Mouse (Mus musculus) heart, embryonic 15.5 days (tissue): ENCODE measurements around the gene N4bp1. TPM values are rescaled to one million over a fixed set of nuclear protein-coding genes. Genes with fewer than 3 reads are reported as not detected.

Source experiments
- ATAC-seq: fragments of 200-750 bp; cut with Nextera tagmentation; replicated peaks from 2 replicates; pipeline ENCODE4 v1.8.0; 2017; ENCODE audit warnings: low read depth, moderate TSS enrichment; ENCODE audit not compliant: insufficient number of reproducible peaks, insufficient read depth, low FRiP score
- H3K27ac ChIP-seq: fragments of 300-500 bp; sonication (generic); 2 replicates; pipeline ENCODE4 v1.5.1; 2015; ENCODE audit warnings: mild to moderate bottlenecking, inconsistent platforms
- H3K27me3 ChIP-seq: fragments of 300-500 bp; sonication (generic); 2 replicates; pipeline ENCODE4 v1.6.1; 2015; ENCODE audit warnings: inconsistent platforms
- H3K36me3 ChIP-seq: fragments of 300-500 bp; sonication (generic); 2 replicates; pipeline ENCODE4 v1.6.1; 2015; ENCODE audit warnings: mild to moderate bottlenecking, inconsistent platforms
- H3K4me1 ChIP-seq: fragments of 300-500 bp; sonication (generic); replicated peaks from 2 replicates; pipeline ENCODE4 v1.6.1; 2015; ENCODE audit warnings: inconsistent platforms
- H3K4me2 ChIP-seq: fragments of 300-500 bp; sonication (generic); 2 replicates; pipeline ENCODE4 v1.6.1; 2015; ENCODE audit warnings: inconsistent platforms, mild to moderate bottlenecking, moderate library complexity
- H3K4me3 ChIP-seq: fragments of 300-500 bp; sonication (generic); 2 replicates; pipeline ENCODE4 v1.5.1; 2015; ENCODE audit warnings: mild to moderate bottlenecking, inconsistent platforms
- H3K9ac ChIP-seq: fragments of 300-500 bp; sonication (generic); 2 replicates; pipeline ENCODE4 v1.6.1; 2015; ENCODE audit warnings: mild to moderate bottlenecking, inconsistent platforms
- H3K9me3 ChIP-seq: fragments of 300-500 bp; sonication (generic); replicated peaks from 2 replicates; pipeline ENCODE4 v1.6.1; 2016; ENCODE audit warnings: inconsistent platforms
- WGBS: fragments of 180-500 bp; shearing (Covaris S2); methylation state at CpG from one replicate; pipeline ENCODE4 v1.1.7; 2015; ENCODE audit warnings: mixed read lengths; 5-methylcytosine and 5-hydroxymethylcytosine counted together
- polyA plus RNA-seq: library from polyadenylated mRNA; unstranded; fragments of >200 nt; fragmentation: Nextera tagmentation; extraction: Ambion mirVana; gene quantifications from 2 replicates; pipeline ENCODE4 v1.2.1, GENCODE M21; 2015

Gene N4bp1
- polyA plus RNA-seq, result 5.5 and 6.7 TPM in 2 replicates

- Histone ChIP-seq H3K36me3 (no peaks in the 10 kb centered on the region), H3K4me3 (peak within 1 kb of the TSS; percentile 83), H3K4me2 (peak within 1 kb of the TSS; percentile 84), H3K9me3 (no peaks in the 10 kb centered on the region), H3K4me1 (peaks cover 34% of the 10 kb centered on the region), H3K27me3 (no peaks in the 10 kb centered on the region), H3K27ac (peak within 1 kb of the TSS; percentile 95), H3K9ac (peak within 1 kb of the TSS; percentile 96)
- ATAC-seq, result peak; percentile 87
- WGBS, result under 1% methylated on average over 101 of the region's 119 CpGs
Measured at GRCm38 (mm10) chr8:86884489-86885463, at the start of gene N4bp1. TSS of gene N4bp1 (minus strand) at chr8:86885258.

GRCm38 (mm10) chr8:86934841-86935240 is 49.8 kb upstream of the N4bp1 start:
- no peak overlapping the region for H3K9ac ChIP-seq
- no peak overlapping the region for H3K27ac ChIP-seq
- no peaks in the 10 kb centered on the region for H3K9me3 ChIP-seq
- WGBS, result 62% methylated on average over 5 of the region's 5 CpGs
- no peak overlapping the region for H3K4me3 ChIP-seq
- H3K27me3 ChIP-seq, result no peaks in the 10 kb centered on the region
- ATAC-seq, result no peak
- H3K4me1 ChIP-seq, result no peaks in the 10 kb centered on the region
- H3K36me3 ChIP-seq, result no peaks in the 10 kb centered on the region
- no peak overlapping the region for H3K4me2 ChIP-seq

- WGBS, result 65% methylated on average over 13 of the region's 13 CpGs
- ATAC-seq, result no peak
Measured at GRCm38 (mm10) chr8:86934393-86934792, 49.3 kb upstream of the N4bp1 start.

GRCm38 (mm10) chr8:86933898-86934297 is 48.8 kb upstream of the N4bp1 start:
- ATAC-seq, result no peak
- Histone ChIP-seq H3K4me1 (no peaks in the 10 kb centered on the region), H3K4me2 (no peak overlapping the region), H3K36me3 (no peaks in the 10 kb centered on the region), H3K27ac (no peak overlapping the region), H3K9ac (no peak overlapping the region), H3K9me3 (no peaks in the 10 kb centered on the region), H3K4me3 (no peak overlapping the region), H3K27me3 (no peaks in the 10 kb centered on the region)
- WGBS, result 22% methylated on average over 9 of the region's 9 CpGs

More at GRCm38 (mm10) chr8:86934393-86934792, 49.3 kb upstream of the N4bp1 start:
- H3K4me3 ChIP-seq, result no peak overlapping the region
- no peaks in the 10 kb centered on the region for H3K4me1 ChIP-seq
- H3K4me2 ChIP-seq, result no peak overlapping the region
- no peak overlapping the region for H3K9ac ChIP-seq
- H3K27me3 ChIP-seq, result no peaks in the 10 kb centered on the region
- no peaks in the 10 kb centered on the region for H3K36me3 ChIP-seq
- no peak overlapping the region for H3K27ac ChIP-seq
- H3K9me3 ChIP-seq, result no peaks in the 10 kb centered on the region

- ATAC-seq, result no peak
- H3K4me3 ChIP-seq, result no peak overlapping the region
- H3K36me3 ChIP-seq, result no peaks in the 10 kb centered on the region
- H3K27me3 ChIP-seq, result no peaks in the 10 kb centered on the region
- H3K9me3 ChIP-seq, result no peaks in the 10 kb centered on the region
- no peak overlapping the region for H3K27ac ChIP-seq
- no peak overlapping the region for H3K4me2 ChIP-seq
- 66% methylated on average over 8 of the region's 8 CpGs for WGBS
- H3K9ac ChIP-seq, result no peak overlapping the region
- peaks cover 3% of the 10 kb centered on the region; the same call in 1 of the 2 replicates for H3K4me1 ChIP-seq
Measured at GRCm38 (mm10) chr8:86926237-86926636, 41.2 kb upstream of the N4bp1 start.

- Histone ChIP-seq H3K27me3 (no peaks in the 10 kb centered on the region), H3K4me3 (no peak overlapping the region), H3K4me1 (peaks cover 5% of the 10 kb centered on the region; the same call in 1 of the 2 replicates), H3K9ac (no peak overlapping the region), H3K9me3 (no peaks in the 10 kb centered on the region), H3K4me2 (no peak overlapping the region), H3K27ac (no peak overlapping the region), H3K36me3 (no peaks in the 10 kb centered on the region)
- 46% methylated on average over 5 of the region's 5 CpGs for WGBS
- no peak for ATAC-seq
Measured at GRCm38 (mm10) chr8:86923219-86923835, 38.3 kb upstream of the N4bp1 start.

GRCm38 (mm10) chr8:86922673-86923072 is 37.6 kb upstream of the N4bp1 start:
- no peak overlapping the region for H3K9ac ChIP-seq
- 77% methylated on average over 1 of the region's 1 CpGs for WGBS
- no peak for ATAC-seq
- no peak overlapping the region for H3K4me2 ChIP-seq
- peaks cover 5% of the 10 kb centered on the region; the same call in 1 of the 2 replicates for H3K4me1 ChIP-seq
- H3K27ac ChIP-seq, result no peak overlapping the region
- H3K27me3 ChIP-seq, result no peaks in the 10 kb centered on the region
- no peak overlapping the region for H3K4me3 ChIP-seq
- H3K36me3 ChIP-seq, result no peaks in the 10 kb centered on the region
- H3K9me3 ChIP-seq, result no peaks in the 10 kb centered on the region

- Histone ChIP-seq H3K4me3 (no peak overlapping the region), H3K4me1 (peaks cover 5% of the 10 kb centered on the region; the same call in 1 of the 2 replicates), H3K27me3 (no peaks in the 10 kb centered on the region), H3K27ac (no peak overlapping the region), H3K9ac (no peak overlapping the region), H3K4me2 (no peak overlapping the region), H3K36me3 (no peaks in the 10 kb centered on the region), H3K9me3 (no peaks in the 10 kb centered on the region)
- 68% methylated on average over 5 of the region's 5 CpGs for WGBS
- ATAC-seq, result no peak
Measured at GRCm38 (mm10) chr8:86922141-86922540, 37.1 kb upstream of the N4bp1 start.

- Histone ChIP-seq H3K36me3 (no peaks in the 10 kb centered on the region), H3K4me3 (no peak overlapping the region), H3K4me1 (0 out of 2 replicates have a peak, but pooled peaks cover 5% of the 10 kb centered on the region), H3K27ac (no peak overlapping the region), H3K9me3 (no peaks in the 10 kb centered on the region), H3K9ac (no peak overlapping the region), H3K27me3 (no peaks in the 10 kb centered on the region), H3K4me2 (no peak overlapping the region)
- no peak for ATAC-seq
- WGBS, result 29% methylated on average over 5 of the region's 5 CpGs
Measured at GRCm38 (mm10) chr8:86920996-86921395, 35.9 kb upstream of the N4bp1 start.

- no peaks in the 10 kb centered on the region for H3K36me3 ChIP-seq
- H3K4me3 ChIP-seq, result no peak overlapping the region
- no peak overlapping the region for H3K27ac ChIP-seq
- ATAC-seq, result no peak
- WGBS, result 31% methylated on average over 7 of the region's 7 CpGs
- H3K9me3 ChIP-seq, result no peaks in the 10 kb centered on the region
- 0 out of 2 replicates have a peak, but pooled peaks cover 2% of the 10 kb centered on the region for H3K4me1 ChIP-seq
- H3K27me3 ChIP-seq, result no peaks in the 10 kb centered on the region
- H3K4me2 ChIP-seq, result no peak overlapping the region
- no peak overlapping the region for H3K9ac ChIP-seq
Measured at GRCm38 (mm10) chr8:86920455-86920854, 35.4 kb upstream of the N4bp1 start.

- Histone ChIP-seq H3K4me2 (no peak overlapping the region), H3K36me3 (no peaks in the 10 kb centered on the region), H3K27me3 (no peaks in the 10 kb centered on the region), H3K4me3 (no peak overlapping the region), H3K4me1 (0 out of 2 replicates have a peak, but pooled peaks cover 2% of the 10 kb centered on the region), H3K9ac (no peak overlapping the region), H3K9me3 (no peaks in the 10 kb centered on the region), H3K27ac (no peak overlapping the region)
- ATAC-seq, result no peak
- 84% methylated on average over 7 of the region's 7 CpGs for WGBS
Measured at GRCm38 (mm10) chr8:86920024-86920423, 35.0 kb upstream of the N4bp1 start.
